Mouse (Mus musculus): ENCODE results near the gene Mfap1a.

GRCm38 (mm10) chr2:121443068-121443349 lies 63.5 kb downstream of the Mfap1a start:
- no peak for TF ChIP-seq ZC3H11A (IDR thresholded peaks at IDR 0.05; ENCODE audit: borderline replicate concordance, low read depth, low read length)
- TF ChIP-seq CHD2 (IDR thresholded peaks at IDR 0.05; ENCODE audit: low read depth, low read length), result no peak

Data from ES-E14 (cell line).